Mouse (Mus musculus): Measurements from ENCODE around the gene Arsb.
A peak's percentile ranks its signal among the peaks of the same experiment; 100 is the strongest.

The Arsb gene

DNA sequence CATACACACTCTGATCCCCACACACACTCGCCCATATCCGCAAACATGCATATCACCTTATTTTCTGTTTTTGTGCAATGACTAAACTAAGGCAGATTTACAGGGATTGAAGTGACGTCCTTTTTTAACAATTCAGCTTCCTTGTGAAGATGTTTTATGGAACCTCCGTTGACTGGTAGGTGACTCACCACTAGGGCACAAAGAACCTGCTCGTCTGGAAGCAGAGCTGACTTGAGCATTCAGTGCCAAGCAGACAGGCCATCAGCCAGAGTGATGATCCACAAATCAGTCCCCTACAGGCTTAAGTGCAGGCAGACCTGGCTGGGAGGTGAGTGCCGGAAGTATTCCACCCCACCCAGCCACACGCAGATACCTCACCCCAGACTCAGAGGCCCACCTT, 120.7 kb downstream of the Arsb start:
- no peak for DNase-seq

DNA sequence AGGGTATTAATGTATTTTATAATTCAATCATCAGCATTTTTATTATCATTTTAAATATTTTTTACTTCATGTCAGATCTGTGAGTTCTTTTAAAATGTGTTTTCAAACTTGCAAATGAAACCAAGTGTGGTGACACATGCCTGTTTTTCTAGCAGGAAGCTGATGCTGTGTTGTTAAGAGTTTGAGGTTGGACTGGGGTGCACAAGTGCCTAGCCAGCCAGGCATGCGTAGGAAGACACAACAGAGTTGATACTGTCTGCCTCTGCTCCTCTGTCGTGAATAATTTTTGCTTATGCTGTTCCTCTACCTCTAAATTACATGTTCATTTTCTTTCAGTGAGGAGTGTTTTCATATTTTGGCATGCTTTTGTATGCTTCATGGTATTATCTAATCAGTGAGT, 122.7 kb downstream of the Arsb start:
- DNase-seq: no peak

DNA sequence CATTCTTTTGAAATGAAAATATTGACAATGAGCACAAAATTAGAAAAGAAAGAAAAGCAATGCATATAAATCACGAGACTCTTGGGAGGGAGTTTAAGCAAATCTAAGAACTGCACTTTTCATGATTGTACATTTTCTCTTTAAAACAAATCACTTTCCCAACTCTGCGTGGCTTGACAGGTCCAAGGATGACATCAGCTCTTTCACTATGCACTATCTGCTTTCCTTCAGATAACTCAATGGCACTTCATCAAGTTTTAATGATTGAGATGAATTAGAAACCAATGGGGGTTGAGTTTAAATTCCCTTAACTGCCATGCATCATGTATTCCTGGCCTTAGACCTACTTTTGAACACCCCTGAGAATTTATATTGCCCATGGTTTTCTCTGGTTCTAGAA, 124.0 kb downstream of the Arsb start:
- no peak for DNase-seq

DNA sequence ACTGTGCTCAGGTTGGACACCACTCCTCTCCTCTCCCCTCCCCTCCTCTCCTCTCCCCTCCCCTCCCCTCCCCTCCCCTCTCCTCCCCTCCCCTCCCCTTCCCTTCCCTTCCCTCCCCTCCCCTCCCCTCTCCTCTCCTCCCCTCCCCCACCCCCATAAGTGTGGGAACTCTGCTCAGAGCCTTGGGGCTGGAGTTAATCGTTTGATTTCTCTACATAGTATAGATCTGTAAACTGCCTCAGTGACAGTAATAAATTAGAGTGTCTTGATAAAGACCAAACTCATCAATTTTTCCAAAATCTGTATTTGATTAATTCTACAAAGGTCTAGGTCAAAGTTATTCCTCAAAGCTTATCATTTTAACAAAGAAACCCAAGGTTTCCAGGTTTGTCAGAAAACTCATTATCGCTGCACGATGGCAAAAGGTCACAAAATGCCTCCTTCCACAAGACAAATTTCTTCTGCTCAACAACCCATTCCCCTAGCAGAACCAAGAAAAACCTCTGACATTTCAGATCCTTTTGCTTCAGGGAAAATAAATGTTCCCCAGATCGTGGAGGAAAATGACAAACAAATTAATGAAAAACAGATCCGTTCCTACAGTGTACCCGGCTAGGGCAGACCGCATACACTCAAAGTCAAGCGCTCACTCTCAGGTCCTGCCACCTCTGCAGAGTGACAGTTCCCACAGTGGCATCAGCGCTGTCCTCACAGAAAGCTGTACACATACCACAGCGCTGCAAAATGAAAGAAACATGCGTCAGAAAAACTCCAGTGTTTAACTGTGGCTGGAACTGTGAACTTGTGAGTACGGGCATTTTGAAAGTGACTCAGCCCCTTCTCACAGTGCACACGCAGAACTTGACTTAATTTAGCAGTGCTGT, 126.8 kb downstream of the Arsb start:
- no peak for DNase-seq

DNA sequence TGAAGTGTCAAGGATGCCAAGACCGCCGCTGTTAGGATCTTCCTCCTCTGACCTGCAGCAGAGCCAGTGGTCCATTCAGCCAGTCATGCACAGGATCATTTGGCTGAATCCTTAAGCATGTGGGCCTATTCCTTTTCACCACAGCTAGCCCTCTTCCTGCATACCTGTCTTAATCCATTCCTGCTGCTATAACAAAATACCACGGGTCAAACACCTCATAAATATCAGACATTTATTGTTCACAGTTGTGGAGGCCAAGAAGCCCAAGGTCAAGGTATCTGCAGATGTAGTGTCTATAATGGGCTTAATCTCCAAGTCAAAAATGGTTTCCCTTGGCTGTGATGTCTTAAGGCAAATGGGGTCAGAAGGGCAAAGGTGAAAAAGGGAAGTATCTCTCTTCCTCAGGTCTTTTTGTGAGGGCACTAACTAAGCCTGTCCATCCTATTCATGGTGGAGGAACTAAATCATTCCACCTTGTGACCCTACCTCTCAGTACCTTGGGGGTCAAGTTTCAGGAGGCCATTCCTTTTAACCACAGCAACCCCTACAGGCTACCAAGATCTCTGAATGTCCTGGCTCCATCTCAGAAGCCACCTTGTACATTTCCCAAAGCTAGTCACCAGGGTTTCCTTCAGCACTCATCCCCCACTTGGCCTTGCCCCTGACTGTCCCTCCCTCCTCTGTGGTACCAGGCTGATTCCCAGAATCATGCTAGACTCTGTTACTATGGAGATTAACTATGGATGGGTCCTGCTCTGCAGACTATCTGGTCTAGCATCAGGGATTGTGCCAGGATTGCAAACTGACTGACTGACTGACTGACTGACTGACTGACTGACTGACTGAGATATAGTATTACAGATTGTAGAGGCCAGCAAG, 128.2 kb downstream of the Arsb start:
- no peak for DNase-seq

DNA sequence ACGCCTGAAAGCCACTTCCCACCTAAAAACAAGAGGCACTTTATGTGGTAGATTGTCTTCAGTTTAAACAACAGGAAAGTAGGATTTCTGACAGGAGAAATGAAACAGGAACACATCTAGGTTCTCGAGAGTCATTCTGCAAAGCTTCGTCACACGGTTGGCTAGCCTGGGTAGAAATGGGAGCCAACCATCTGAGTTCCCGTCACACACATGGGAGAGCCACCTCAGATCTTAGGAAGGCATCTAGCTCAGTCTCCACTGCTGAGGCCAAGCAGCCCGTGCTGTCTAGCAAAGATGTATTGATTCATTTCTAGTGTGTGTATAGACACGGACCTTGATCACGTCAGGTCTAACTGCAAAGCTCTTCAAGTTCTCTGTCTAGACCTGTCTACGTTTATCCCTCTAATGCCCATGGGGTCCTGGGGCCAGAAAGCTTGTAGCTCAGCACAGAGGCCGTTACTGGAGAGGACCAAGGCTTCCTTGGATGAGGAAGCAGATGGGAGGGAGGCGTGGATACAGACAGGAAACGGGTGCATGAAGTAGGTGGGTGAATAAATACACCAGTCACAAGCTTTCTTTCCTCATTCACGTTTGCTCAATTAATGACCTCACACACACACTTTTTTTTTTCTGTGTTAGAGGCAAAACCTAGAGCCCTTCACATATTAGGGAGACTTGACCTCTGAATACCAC, 129.7 kb downstream of the Arsb start:
- DNase-seq: no peak

DNA sequence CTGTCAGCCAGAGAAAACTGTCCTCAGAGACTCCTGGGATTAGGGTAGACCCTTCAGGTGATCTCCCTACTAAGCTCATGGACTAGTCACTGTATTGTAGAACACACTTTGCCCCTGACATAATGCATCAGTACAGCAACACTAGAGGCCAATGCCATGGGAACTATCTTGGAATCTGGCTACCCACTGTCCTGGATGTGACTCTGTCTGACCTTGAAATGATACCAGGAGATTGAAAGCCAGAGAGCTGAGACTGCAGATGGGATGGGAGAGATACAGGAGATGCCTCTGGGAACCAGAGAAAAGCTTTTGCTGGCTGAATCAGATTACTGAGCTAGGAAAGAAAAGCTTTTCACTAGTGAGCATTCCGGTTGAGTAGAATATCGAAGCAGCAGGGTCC, 130.7 kb downstream of the Arsb start:
- no peak for DNase-seq

DNA sequence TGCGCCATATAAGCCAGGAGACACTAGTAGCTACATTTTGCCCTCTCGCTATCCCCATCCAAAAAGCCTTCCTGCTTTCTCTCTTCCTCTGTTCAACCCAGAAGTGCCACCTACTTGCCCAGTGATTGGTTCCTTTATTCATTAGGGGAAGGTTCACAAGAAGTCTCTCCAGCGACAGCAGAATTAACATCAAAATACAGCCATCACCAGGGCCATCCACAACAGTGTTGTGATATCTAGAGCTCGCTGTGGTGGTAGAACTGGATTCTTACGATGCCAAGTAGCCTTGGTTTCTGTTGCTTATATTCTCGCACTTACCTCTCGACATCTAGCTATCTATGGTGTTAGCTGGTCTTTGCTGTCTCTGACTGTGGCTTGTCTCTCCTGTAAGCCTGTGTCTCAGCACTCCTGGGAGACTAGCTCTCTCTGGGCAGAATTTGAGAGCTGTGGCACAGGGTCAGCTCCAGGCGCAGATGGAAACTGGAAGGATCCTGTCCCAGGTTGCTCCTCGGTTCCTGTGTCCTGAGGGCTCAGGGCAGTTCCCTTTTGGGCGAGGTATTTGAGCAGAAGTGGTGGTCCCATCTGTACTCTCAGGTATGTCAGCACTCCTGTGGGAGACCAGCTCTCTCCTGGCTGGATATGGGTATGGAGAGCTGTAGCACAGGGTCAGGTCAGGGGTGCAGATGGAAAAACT, 135.3 kb downstream of the Arsb start:
- no peak for DNase-seq

DNA sequence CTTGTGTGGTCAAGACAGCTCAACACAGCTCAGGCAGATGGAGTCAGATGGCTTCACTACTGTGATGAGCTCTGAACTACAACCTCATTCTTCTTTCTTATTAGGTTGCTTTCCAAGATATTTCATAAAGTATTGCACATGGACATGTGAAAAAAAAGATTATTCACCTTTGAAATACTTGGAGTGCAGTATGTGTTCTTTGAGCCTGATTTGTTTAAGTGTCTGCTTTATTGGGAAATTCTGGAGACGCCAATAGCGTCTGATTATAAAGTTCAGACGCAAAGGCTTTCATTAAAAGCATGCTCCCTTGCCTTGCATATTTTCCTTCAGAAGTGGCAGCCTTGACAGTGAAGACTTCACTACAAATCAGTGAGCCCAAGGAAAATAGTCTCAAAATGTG, 136.5 kb downstream of the Arsb start:
- DNase-seq: no peak

DNA sequence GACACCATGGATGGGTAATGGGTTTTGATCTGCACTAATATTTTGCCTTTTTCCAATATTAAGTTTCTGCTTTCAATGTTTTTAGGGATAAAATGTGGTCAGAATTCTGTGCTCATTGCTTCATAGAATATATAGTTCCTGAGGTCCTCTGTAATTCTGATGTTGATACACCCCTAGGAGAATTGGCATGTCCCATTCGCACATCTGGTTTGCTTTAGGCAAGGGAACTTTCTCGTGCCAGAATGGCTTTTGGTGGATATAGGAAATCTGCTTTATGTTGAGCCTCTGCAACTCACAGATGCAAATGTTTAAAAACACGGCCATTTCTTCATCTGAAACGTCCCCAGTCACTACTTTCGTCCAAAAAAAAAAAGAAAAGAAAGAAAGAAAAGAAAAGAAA, 138.4 kb downstream of the Arsb start:
- DNase-seq: no peak

DNA sequence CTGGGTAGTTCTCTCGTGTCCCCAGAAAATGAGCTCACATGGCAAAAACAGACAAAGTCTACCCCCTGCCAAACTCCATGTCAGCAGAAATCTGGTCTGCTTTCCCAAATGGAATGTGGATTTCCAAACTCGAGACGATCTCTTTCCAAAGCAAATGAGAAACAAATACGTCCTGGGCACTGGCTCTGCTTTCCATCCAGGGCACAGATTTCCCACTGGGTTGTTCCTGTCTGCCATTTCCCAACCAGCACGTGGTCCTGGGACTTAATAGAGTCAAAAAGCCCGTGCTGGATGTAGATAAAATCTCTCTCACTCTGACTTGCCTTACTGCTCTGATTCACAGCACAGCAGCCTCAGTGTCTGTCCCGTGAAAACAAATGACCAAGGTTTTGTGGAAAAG, 139.6 kb downstream of the Arsb start:
- peak; percentile 26 for DNase-seq

DNA sequence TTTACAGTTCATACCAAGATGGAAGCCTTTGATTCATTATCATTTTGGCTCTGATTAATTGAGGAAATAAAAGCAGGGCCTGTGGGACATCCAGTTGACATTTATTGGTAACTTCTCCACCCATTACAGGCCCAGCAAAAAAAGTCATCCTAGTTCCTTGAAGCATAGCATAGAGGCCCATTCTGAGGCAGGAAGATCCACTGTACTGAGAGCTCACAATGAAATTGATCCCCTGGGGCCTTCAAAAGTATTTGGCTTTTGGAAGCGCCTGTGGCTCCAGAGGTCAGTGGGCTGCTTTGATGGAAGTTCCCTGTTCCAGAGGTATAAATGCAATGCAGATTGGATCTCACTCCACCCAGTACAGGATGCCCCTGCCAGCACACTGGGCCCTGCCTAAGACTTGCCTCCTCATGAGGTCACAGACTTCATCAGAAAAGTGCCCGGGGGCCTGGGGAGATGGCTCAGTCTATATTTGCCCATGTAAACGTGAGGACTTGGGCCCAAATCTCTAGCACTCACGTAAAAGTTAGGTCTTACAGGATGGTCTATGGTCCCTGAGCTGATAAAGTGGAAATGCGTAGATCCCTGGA, 141.0 kb downstream of the Arsb start:
- no peak for DNase-seq

DNA sequence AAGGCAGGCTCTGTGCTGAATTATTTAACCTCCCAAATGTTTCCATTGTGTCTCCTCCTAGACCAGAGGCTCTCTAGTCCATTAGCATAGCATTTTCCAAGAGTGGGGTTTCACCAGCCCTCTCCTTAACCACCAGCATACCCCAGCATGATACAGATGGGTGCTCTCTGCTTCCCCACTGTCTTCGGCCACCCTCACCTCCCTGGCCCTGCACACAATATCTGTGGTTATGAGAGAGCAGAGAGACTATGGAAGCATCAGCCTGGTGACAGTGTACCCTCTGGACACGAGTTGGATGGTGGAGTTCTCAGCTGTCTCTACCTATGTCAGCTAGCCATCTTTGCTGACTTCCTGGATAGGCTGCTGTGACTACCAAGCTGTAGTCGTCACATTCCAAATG, 142.8 kb downstream of the Arsb start:
- no peak for DNase-seq

DNA sequence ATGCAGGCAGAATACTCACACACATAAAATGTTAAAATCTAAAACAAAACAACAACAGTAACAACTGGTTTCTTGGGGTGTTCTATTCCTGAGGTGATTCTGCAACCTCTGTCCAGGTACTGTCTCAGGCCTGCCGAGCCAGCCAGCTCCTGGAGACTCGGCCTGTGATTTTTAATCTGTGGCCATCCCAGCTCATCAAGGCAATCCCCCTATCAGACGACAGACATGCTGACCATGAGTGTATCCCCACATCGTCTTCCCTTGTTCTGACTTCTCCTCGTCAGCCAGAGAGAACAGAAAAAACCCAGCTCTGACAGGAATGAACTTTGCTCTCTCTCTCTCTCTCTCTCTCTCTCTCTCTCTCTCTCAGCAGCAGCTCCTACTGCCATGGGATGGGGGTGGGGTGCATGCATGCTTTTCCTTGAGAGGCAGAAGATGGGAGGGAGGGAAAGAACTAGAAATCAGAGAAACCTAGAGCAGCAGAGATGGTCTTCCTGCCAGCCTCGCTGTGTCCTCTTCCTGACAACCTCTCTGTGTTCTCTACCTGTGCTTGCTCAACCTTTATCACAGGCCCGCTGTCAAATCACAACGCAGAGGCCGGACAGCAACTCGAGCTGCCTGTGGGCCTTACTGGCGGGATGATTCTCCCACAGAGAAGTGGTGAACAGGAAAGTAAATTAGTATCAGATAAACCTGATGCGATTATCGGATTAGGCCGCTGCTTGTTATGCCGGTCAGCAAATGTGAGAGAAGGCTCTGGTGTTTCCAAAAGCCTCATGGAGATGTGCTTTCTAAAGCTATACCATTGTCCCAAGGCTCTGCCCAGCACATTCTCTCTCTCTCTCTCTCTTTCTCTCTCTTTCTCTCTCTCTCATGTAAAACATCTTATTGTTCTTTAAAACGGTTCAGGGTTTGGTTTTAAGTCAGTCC, 144.5 kb downstream of the Arsb start:
- DNase-seq: no peak

DNA sequence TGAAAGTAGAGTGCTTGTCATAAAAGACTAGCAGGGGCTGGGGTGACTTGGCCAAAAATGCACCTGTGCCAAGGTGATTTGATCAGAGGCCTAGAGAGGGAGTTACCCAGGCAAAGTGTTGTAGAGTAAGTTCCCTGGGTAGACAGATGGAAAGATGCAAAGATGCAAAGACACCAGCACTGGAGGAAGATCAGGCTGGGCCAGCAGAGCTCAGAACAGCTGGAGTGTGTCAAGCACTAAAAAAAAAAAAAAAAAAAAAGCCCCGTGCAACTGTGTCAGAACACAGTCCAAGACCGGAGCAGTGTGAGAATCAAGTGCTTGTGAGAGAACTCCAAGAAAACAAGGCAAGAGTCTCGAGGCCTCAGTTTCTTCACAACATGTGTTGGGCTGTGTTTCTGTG, 148.1 kb downstream of the Arsb start:
- DNase-seq: no peak

DNA sequence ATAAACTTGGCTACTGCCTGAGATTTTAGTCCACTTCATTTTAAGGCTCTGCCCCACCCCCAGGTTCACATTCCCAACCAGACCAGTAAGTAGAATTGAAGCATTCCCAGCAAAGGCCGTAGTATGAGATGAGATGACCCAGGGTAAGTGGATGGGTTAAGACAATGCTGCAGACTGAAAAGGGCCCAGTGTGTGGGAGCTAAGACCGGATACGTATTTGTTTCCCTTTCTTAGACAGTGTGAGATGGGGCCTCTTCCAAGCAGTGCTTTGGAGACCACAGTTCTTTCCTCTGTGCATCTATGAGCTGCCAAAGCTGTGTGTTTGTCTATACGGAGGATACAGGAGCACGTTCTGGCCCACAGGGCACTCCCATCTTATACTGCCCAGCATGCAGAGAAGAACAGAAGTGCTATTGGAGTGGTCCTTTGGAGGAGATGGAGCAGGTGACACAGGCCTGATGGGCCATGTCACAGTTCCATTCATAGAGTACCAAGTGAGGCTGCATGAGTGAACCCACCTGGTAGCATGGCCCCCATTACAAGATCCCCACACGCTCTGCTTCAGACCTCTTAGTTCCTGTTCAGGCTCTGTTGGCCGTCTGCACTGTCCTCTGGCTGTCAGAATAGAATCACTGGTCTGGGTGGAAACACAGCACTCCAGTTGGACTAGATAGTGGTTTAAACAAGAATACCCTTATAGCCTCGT, 148.8 kb downstream of the Arsb start:
- no peak for DNase-seq

DNA sequence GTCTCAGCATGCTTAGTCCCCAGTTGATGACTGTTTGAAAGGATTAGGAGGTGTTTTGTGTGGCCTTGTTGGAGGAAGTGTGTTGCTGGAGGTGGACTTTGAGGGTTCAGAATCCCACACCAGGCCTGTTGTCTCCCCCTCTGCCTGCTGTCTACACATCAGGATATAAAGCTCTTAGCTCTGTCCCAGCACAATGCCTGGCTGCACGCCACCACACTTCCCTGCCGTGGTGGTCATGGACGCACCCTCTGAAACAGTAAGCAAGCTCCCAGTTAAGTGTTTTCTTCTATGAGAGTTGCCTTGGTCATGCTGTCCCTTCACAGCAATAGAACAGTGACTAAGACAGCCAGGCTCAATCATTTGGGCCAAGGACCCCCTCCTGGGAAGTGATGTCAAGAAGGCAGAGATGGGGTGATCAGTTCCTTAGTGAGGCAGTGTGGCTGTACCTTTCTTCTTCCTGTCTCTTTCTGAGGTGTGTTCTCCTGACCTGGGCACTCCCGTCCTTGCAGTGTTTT, 149.4 kb downstream of the Arsb start:
- no peak for DNase-seq

DNA sequence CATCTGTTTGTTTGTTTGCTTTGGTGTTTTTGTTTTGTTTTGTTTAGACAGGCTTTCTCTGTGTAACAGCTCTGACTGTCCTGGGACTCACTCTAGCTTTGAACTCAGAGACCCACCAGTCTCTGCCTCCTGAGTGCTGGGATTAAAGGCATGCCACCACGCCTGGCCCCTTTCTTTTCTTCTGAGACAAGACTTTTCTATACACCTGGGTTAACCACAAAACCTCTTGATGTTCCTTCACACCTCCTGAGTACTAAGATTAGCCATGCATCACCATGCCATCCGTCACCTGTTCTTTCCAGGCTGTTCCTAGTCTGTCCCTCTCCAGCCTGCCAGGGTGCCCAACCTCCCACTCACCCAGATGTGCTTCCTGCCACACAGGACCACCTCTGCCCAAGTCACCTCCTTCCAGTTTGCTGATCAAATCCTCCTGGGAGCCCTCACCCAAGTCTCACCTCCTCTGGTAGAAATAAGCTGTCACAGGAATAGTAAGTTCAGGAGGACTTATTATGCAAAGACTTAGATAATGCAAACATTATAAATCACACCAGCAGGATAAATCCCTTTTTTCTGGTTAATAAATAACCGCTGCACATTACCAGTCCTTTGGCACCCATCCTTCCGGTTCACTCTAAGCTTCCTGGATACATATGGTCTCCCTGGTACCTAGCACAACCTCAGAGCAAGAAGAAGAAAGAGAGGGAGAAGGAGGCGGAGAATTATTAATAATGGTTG, 150.6 kb downstream of the Arsb start:
- no peak for DNase-seq

DNA sequence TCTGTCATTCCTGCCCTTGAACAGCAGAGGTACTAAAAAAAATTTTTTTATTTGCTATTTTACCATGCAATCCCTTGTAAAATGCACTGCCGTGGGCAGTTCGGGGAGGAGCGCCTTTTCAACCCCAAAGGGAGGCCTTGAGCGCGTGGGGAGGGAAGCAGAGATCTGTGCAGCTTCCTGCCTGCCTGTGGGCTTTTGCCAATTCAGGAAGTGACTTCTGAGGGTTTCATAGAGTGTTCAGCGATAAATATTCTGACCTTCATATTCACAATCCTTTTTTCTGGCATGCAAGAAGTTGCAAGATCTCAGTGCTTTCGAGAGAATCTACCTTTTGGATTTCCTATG, 151.1 kb downstream of the Arsb start:
- DNase-seq: no peak

All from cerebellum, adult 11-12 months (tissue).